Mouse (Mus musculus): ENCODE results near the gene Gm17349.

The Gm17349 gene

DNA sequence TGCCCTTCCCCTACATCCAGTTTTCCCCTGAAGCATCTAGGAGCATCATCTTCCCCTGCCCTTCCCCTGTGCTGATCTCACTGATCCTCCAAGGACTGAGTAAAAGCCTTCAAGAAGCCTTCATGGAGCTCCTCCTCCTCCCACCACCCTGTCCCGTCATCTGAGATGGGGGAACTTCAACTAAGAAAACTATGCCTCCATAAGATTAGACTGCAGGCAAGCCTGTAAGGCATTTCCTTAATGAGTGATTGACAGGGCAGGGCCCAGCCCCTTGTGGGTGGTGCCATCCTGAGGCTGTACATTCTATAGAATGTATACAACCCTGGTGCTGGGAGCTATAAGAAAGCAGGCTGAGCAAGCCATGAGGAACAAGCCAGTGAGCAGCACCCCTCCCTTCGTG lies 46.9 kb downstream of the Gm17349 start:
- no peak for DNase-seq

DNA sequence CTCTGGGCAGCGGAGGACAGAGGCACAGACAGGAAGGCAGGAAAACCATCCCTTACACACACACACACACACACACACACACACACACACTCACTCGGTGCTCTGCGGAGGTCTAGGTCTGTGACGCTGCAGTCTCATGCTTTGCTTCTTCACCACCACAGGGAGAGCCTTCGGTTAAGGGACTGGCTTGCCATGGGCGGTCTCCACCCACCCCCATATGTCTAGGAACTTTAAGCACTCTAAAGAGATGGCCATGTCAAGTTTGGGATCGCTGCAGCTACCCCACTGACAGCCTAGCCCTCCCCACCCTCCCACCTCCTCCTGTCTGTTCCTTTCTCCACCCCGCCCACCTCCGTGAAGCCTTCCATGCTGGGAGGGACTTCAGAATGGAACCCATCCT lies 49.3 kb downstream of the Gm17349 start:
- no peak for DNase-seq

DNA sequence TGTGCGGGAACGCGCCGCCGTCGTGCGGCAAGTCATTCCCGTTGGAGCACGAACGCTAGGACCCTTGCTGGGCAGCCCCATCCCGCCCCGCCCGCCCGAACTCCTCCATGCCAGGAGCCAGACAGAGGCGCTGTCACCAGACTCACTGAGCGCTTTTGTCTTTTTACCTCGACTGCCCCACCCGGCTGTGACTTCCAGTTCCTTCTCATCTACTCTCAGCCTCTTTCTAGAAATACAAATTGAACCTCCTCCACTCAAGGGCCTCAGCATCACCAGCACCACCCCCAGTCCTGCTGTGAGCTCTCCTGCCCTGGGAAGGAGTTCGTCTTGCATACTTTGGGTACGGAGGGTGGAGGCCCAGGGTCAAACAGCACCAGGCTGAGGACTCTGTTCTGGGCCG lies 51.4 kb downstream of the Gm17349 start:
- DNase-seq: no peak

DNA sequence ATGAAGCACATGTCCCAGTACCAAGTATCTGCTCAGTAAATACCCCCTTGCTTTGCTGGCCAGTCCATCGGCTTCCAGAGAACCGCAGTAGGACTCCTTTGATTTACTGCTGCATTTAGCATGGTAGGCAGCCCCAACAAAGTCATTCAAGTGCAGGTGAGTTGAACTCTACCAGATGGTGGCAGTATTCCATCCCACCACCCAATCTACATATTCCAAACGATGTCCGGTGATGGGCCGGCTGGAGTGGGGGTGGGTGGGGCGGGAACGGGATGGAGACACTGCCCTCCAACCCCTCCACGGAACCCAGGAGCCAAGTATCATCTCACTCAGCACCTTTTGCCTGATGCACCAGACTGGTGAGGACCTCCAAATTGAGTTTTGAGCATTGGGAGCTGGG lies 52.0 kb downstream of the Gm17349 start:
- no peak for DNase-seq
